In genomic region chr5:140464943-140465342, GRCm38 (mm10) we compare ENCODE assay signal across 21 mouse cellular contexts. TPM values are rescaled to one million over a fixed set of nuclear protein-coding genes. Genes with fewer than 3 reads are reported as not detected.
"Had no signal": no experiment of that assay in that cellular context is flagged by ENCODE, and none has a peak within 500 bp of the region (broad histone marks: within the 10 kb centered on the region; RNA-seq: fewer than 3 reads in every experiment).

No protein-coding gene starts in this region.

- H3K9ac ChIP-seq: limb, embryonic 15.5 days; liver, embryonic 12.5 days; lung, embryonic 15.5 days had no signal

- H3K4me1 ChIP-seq: limb, embryonic 15.5 days; liver, embryonic 12.5 days; lung, embryonic 15.5 days had no signal

- H3K4me2 ChIP-seq: limb, embryonic 15.5 days; liver, embryonic 12.5 days; lung, embryonic 15.5 days had no signal

- ATAC-seq: hindbrain, embryonic 16.5 days; inflammation-experienced regulatory T-cells, adult 6 months; intestine, postnatal 0 days; liver, embryonic 12.5 days had no signal

- DNase-seq: kidney, adult 9 months; kidney, postnatal 10 days; kidney, postnatal 4 days; lung, postnatal 14 days; midbrain, embryonic 14.5 days had no signal

- H3K27me3 ChIP-seq: limb, embryonic 15.5 days; lung, embryonic 15.5 days had no signal

- H3K4me3 ChIP-seq: layer of hippocampus, adult 2 months; limb, embryonic 15.5 days; liver, embryonic 12.5 days; lung, embryonic 15.5 days had no signal

- H3K36me3 ChIP-seq: limb, embryonic 15.5 days; liver, embryonic 12.5 days; lung, embryonic 15.5 days had no signal

- H3K27ac ChIP-seq: layer of hippocampus, adult 2 months; limb, embryonic 15.5 days; liver, embryonic 12.5 days; lung, embryonic 15.5 days; macrophage; stomach, postnatal 0 days had no signal

RNA-seq across cellular contexts. Expression of gene Gm4869, which starts 19.5 kb away (rescaled TPM):
- total RNA-seq: layer of hippocampus, adult 2 months; layer of hippocampus, postnatal 14 days; left cerebral cortex, adult 8-10 months; left cerebral cortex, postnatal 25 days; monocyte, adult 5-6 weeks had no signal
- polyA plus RNA-seq: hindbrain, embryonic 16.5 days; inflammation-experienced regulatory T-cells, adult 6 months; limb, embryonic 11.5 days; limb, embryonic 15.5 days; liver, embryonic 12.5 days; liver, embryonic 16.5 days; macrophage; midbrain, embryonic 14.5 days; neural tube, embryonic 14.5 days; stomach, postnatal 0 days had no signal
